Mouse (Mus musculus): ENCODE results near the gene Ppp6r3. TPM values are rescaled to one million over a fixed set of nuclear protein-coding genes. Genes with fewer than 3 reads are reported as not detected.

The Ppp6r3 gene
- polyA plus RNA-seq, 1 experiment: 28.8 TPM

- H3K4me3 ChIP-seq (ENCODE audit: control insufficient read depth, low read depth, low read length): no peak overlapping the region
- H3K27me3 ChIP-seq (ENCODE audit: control insufficient read depth, insufficient read depth, low read length): no peaks in the 10 kb centered on the region
- no peaks in the 10 kb centered on the region for H3K4me1 ChIP-seq (ENCODE audit: control insufficient read depth, insufficient read depth, low read length)
- no peaks in the 10 kb centered on the region for H3K36me3 ChIP-seq (ENCODE audit: control insufficient read depth, insufficient read depth, low read length)
- TF ChIP-seq POLR2A (IDR thresholded peaks at IDR 0.05; ENCODE audit: control insufficient read depth, low read depth, low read length) (no peak), CTCF (IDR thresholded peaks at IDR 0.05; ENCODE audit: control insufficient read depth, insufficient read depth, insufficient replicate concordance, low read depth, low read length) (no peak)
- no peak overlapping the region for H3K27ac ChIP-seq (ENCODE audit: control insufficient read depth, insufficient read depth, low read depth, low read length)
Measured at GRCm38 (mm10) chr19:3554785-3555184, 20.8 kb downstream of the Ppp6r3 start.

- Histone ChIP-seq H3K27me3 (ENCODE audit: control insufficient read depth, insufficient read depth, low read length) (no peaks in the 10 kb centered on the region), H3K4me3 (ENCODE audit: control insufficient read depth, low read depth, low read length) (no peak overlapping the region), H3K36me3 (ENCODE audit: control insufficient read depth, insufficient read depth, low read length) (no peaks in the 10 kb centered on the region; the same call in 1 of the 2 replicates), H3K4me1 (ENCODE audit: control insufficient read depth, insufficient read depth, low read length) (no peaks in the 10 kb centered on the region), H3K27ac (ENCODE audit: control insufficient read depth, insufficient read depth, low read depth, low read length) (no peak overlapping the region)
- no peak for TF ChIP-seq CTCF (IDR thresholded peaks at IDR 0.05; ENCODE audit: control insufficient read depth, insufficient read depth, insufficient replicate concordance, low read depth, low read length)
- TF ChIP-seq POLR2A (IDR thresholded peaks at IDR 0.05; ENCODE audit: control insufficient read depth, low read depth, low read length): no peak
Measured at GRCm38 (mm10) chr19:3551573-3552159, 23.9 kb downstream of the Ppp6r3 start.

DNA sequence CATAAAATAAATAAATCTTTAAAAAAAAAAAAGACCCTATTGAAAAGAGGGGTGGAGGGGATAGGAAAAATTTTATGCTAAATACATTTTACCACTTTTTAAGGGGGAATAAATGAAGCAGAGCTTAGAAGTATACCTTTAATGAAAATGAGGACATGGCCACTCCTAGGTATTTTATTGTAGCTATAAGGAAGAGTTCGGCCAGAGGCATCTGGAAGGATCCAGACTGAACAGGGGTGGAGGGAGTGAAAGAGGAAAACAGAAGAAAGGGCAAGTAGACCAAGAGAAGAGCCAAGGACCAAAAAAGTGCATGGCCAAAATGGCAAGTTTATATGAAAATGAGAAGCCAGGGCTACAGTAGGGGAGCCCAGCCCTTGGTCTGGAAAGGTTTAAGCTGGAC, 25.4 kb downstream of the Ppp6r3 start:
- Histone ChIP-seq H3K36me3 (ENCODE audit: control insufficient read depth, insufficient read depth, low read length) (no peaks in the 10 kb centered on the region; the same call in 1 of the 2 replicates), H3K4me1 (ENCODE audit: control insufficient read depth, insufficient read depth, low read length) (no peaks in the 10 kb centered on the region), H3K27ac (ENCODE audit: control insufficient read depth, insufficient read depth, low read depth, low read length) (no peak overlapping the region), H3K4me3 (ENCODE audit: control insufficient read depth, low read depth, low read length) (no peak overlapping the region), H3K27me3 (ENCODE audit: control insufficient read depth, insufficient read depth, low read length) (no peaks in the 10 kb centered on the region)
- TF ChIP-seq CTCF (IDR thresholded peaks at IDR 0.05; ENCODE audit: control insufficient read depth, insufficient read depth, insufficient replicate concordance, low read depth, low read length) (no peak), POLR2A (IDR thresholded peaks at IDR 0.05; ENCODE audit: control insufficient read depth, low read depth, low read length) (no peak)

DNA sequence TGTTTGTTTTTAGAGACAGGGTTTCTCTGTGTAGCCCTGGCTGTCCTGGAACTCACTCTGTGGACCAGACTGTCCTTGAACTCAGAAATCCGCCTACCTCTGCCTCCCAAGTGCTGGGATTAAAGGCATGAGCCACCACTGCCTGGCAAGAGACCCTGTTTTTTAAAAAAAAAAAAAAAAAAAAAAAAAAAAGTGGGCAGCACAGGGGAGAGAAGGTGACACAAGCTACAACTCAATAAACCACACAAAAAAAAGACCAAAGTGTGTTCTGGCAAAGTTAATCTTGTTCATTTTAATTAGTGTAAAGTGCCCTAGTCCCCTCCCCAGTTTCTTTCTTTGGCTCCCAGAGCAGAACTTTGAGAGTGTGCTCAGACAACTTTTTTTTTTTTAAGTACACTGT, 26.3 kb downstream of the Ppp6r3 start:
- Histone ChIP-seq H3K27me3 (ENCODE audit: control insufficient read depth, insufficient read depth, low read length) (no peaks in the 10 kb centered on the region), H3K4me3 (ENCODE audit: control insufficient read depth, low read depth, low read length) (no peak overlapping the region), H3K4me1 (ENCODE audit: control insufficient read depth, insufficient read depth, low read length) (no peaks in the 10 kb centered on the region), H3K36me3 (ENCODE audit: control insufficient read depth, insufficient read depth, low read length) (no peaks in the 10 kb centered on the region; the same call in 1 of the 2 replicates), H3K27ac (ENCODE audit: control insufficient read depth, insufficient read depth, low read depth, low read length) (no peak overlapping the region)
- TF ChIP-seq POLR2A (IDR thresholded peaks at IDR 0.05; ENCODE audit: control insufficient read depth, low read depth, low read length) (no peak), CTCF (IDR thresholded peaks at IDR 0.05; ENCODE audit: control insufficient read depth, insufficient read depth, insufficient replicate concordance, low read depth, low read length) (no peak)

- Histone ChIP-seq H3K4me1 (ENCODE audit: control insufficient read depth, insufficient read depth, low read length) (no peaks in the 10 kb centered on the region), H3K27me3 (ENCODE audit: control insufficient read depth, insufficient read depth, low read length) (no peaks in the 10 kb centered on the region), H3K4me3 (ENCODE audit: control insufficient read depth, low read depth, low read length) (no peak overlapping the region), H3K36me3 (ENCODE audit: control insufficient read depth, insufficient read depth, low read length) (peaks cover 2% of the 10 kb centered on the region), H3K27ac (ENCODE audit: control insufficient read depth, insufficient read depth, low read depth, low read length) (no peak overlapping the region)
- TF ChIP-seq CTCF (IDR thresholded peaks at IDR 0.05; ENCODE audit: control insufficient read depth, insufficient read depth, insufficient replicate concordance, low read depth, low read length): no peak
- TF ChIP-seq POLR2A (IDR thresholded peaks at IDR 0.05; ENCODE audit: control insufficient read depth, low read depth, low read length): no peak
Measured at GRCm38 (mm10) chr19:3548311-3548710, 27.2 kb downstream of the Ppp6r3 start.

DNA sequence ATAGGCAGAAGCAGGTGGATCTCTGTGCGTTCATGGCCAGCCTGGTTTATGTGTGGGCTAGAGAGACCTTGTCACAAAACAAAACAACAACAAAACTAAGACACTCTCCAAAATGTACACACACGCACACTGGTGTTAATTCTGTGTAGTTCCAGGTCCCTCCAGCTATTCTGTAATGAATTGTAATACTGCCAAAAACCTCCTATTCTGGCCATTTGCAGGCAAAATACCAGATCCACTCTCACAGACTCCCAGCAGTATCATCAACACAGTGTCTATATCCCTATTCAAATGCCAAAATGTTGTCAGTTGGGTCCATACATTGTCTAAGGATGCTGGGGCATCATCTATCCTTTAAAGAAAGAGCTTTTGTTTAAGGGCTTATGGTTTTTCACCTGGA, 30.6 kb downstream of the Ppp6r3 start:
- TF ChIP-seq POLR2A (IDR thresholded peaks at IDR 0.05; ENCODE audit: control insufficient read depth, low read depth, low read length) (no peak), CTCF (IDR thresholded peaks at IDR 0.05; ENCODE audit: control insufficient read depth, insufficient read depth, insufficient replicate concordance, low read depth, low read length) (no peak)
- Histone ChIP-seq H3K36me3 (ENCODE audit: control insufficient read depth, insufficient read depth, low read length) (peaks cover 2% of the 10 kb centered on the region), H3K27ac (ENCODE audit: control insufficient read depth, insufficient read depth, low read depth, low read length) (no peak overlapping the region), H3K27me3 (ENCODE audit: control insufficient read depth, insufficient read depth, low read length) (no peaks in the 10 kb centered on the region), H3K4me3 (ENCODE audit: control insufficient read depth, low read depth, low read length) (no peak overlapping the region), H3K4me1 (ENCODE audit: control insufficient read depth, insufficient read depth, low read length) (no peaks in the 10 kb centered on the region)

DNA sequence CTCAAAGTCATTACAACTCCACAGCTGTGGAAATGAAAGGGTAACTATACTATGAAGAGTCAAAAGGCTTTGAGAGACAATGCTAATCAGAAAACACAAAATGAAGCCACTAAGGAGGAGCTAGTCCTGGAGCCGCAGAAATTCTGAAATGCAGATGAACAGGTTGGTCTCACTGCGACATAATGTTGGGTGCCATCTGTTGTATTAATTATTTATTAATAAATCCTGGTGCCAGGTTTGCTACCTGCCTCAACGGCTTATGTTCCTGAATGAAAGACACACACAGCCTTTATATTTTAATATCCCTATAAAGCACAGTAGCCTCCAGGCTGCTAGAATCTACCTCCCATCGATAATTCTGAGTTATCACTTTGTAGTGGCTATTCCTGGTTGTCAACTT, 33.0 kb downstream of the Ppp6r3 start:
- H3K27ac ChIP-seq (ENCODE audit: control insufficient read depth, insufficient read depth, low read depth, low read length): no peak overlapping the region
- no peak for TF ChIP-seq POLR2A (IDR thresholded peaks at IDR 0.05; ENCODE audit: control insufficient read depth, low read depth, low read length)
- peaks cover 2% of the 10 kb centered on the region for H3K36me3 ChIP-seq (ENCODE audit: control insufficient read depth, insufficient read depth, low read length)
- no peaks in the 10 kb centered on the region for H3K4me1 ChIP-seq (ENCODE audit: control insufficient read depth, insufficient read depth, low read length)
- H3K27me3 ChIP-seq (ENCODE audit: control insufficient read depth, insufficient read depth, low read length): no peaks in the 10 kb centered on the region
- no peak overlapping the region for H3K4me3 ChIP-seq (ENCODE audit: control insufficient read depth, low read depth, low read length)

GRCm38 (mm10) chr19:3540997-3541396, 34.6 kb downstream of the Ppp6r3 start:
- H3K4me1 ChIP-seq (ENCODE audit: control insufficient read depth, insufficient read depth, low read length): no peaks in the 10 kb centered on the region
- H3K27me3 ChIP-seq (ENCODE audit: control insufficient read depth, insufficient read depth, low read length): no peaks in the 10 kb centered on the region
- H3K36me3 ChIP-seq (ENCODE audit: control insufficient read depth, insufficient read depth, low read length): peaks cover 2% of the 10 kb centered on the region
- H3K27ac ChIP-seq (ENCODE audit: control insufficient read depth, insufficient read depth, low read depth, low read length): no peak overlapping the region
- TF ChIP-seq POLR2A (IDR thresholded peaks at IDR 0.05; ENCODE audit: control insufficient read depth, low read depth, low read length): no peak
- TF ChIP-seq CTCF (IDR thresholded peaks at IDR 0.05; ENCODE audit: control insufficient read depth, insufficient read depth, insufficient replicate concordance, low read depth, low read length): no peak
- no peak overlapping the region for H3K4me3 ChIP-seq (ENCODE audit: control insufficient read depth, low read depth, low read length)

Measured in testis, adult 2 months (tissue).